Mouse (Mus musculus): Measurements from ENCODE around the gene Lars2. TPM values are rescaled to one million over a fixed set of nuclear protein-coding genes. Genes with fewer than 3 reads are reported as not detected.
"Not testable (repeated sequence)": the region's sequence is repeated elsewhere in the genome, so short reads cannot be mapped to it uniquely, and the experiment has no call there.

Lars2 gene
- polyA plus RNA-seq, 1 experiment from 2014 or later: 1,252 TPM

DNA sequence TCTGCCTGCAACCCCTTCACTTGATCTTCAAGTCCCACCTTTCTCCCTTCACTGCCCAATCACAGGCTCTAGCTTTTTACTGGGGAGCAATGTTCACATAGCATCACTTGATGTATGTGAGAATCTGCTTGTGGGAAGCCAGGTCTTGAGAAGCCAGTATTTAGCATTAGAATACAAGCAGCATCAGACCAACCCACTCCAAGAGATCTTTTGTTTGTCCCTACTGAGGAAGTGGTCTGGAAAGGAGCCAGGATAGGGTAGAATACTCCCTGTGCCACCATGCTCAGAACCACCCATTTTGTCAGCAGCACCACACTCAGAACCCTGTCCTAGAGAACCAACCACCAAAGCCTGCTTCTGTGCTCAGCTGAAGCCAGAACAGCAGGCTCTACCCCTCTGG is 64.2 kb downstream of the Lars2 start:
- H3K36me3 ChIP-seq (ENCODE audit: control insufficient read depth, insufficient read depth, low read length): peaks cover 8% of the 10 kb centered on the region; the same call in 1 of the 2 replicates
- no peaks in the 10 kb centered on the region for H3K9me3 ChIP-seq (ENCODE audit: control insufficient read depth, low read length)
- TF ChIP-seq CTCF (IDR thresholded peaks at IDR 0.05; ENCODE audit: low read depth): no peak
- TF ChIP-seq EP300 (optimal IDR thresholded peaks at IDR 0.05): no peak
- 0 out of 2 replicates have a peak, but pooled peaks cover 2% of the 10 kb centered on the region for H3K4me1 ChIP-seq (replicated peaks; ENCODE audit: control insufficient read depth, insufficient read depth)
- ATAC-seq (ENCODE audit: low FRiP score, low TSS enrichment) (no peak), DNase-seq (ENCODE audit: low spot score) (no peak)
- no peak overlapping the region for H3K4me3 ChIP-seq (ENCODE audit: low read depth, low read length)
- H3K9ac ChIP-seq (ENCODE audit: low read length): no peak overlapping the region
- no peak overlapping the region for H3K4me2 ChIP-seq (replicated peaks; ENCODE audit: low read depth)
- no peaks in the 10 kb centered on the region for H3K27me3 ChIP-seq (ENCODE audit: control insufficient read depth, insufficient read depth, low read length)
- H3K27ac ChIP-seq (replicated peaks): no peak overlapping the region

DNA sequence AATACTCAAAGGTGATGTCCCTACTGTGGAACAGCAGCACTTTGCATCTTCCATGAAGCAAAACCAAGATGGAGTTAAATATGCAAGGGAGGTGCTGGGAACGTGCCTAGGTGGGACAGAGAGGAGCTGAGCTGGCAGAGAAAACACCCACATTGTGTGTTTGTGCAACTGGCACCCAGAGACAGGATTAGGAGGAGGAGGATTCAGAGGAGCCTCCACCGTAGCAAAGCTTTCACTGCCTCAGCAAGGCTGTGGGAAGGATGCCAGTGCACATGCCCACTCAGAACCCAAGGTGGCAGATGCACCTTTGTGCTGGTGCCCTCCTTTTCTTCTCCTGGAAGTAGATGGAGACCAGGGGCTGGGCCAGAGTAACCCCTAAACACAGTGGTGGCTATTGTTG is 71.5 kb downstream of the Lars2 start:
- no peak overlapping the region for H3K4me3 ChIP-seq (ENCODE audit: low read depth, low read length)
- ATAC-seq (ENCODE audit: low FRiP score, low TSS enrichment) (no peak), DNase-seq (ENCODE audit: low spot score) (no peak)
- no peaks in the 10 kb centered on the region for H3K27me3 ChIP-seq (ENCODE audit: control insufficient read depth, insufficient read depth, low read length)
- WGBS: 69% methylated on average over 2 of the region's 2 CpGs
- H3K27ac ChIP-seq (replicated peaks): no peak overlapping the region
- no peaks in the 10 kb centered on the region for H3K9me3 ChIP-seq (ENCODE audit: control insufficient read depth, low read length)
- H3K9ac ChIP-seq (ENCODE audit: low read length): no peak overlapping the region
- peaks cover 12% of the 10 kb centered on the region; the same call in 1 of the 2 replicates for H3K36me3 ChIP-seq (ENCODE audit: control insufficient read depth, insufficient read depth, low read length)
- H3K4me2 ChIP-seq (replicated peaks; ENCODE audit: low read depth): no peak overlapping the region
- TF ChIP-seq EP300 (optimal IDR thresholded peaks at IDR 0.05) (no peak), CTCF (IDR thresholded peaks at IDR 0.05; ENCODE audit: low read depth) (no peak)
- no peaks in the 10 kb centered on the region for H3K4me1 ChIP-seq (replicated peaks; ENCODE audit: control insufficient read depth, insufficient read depth)

DNA sequence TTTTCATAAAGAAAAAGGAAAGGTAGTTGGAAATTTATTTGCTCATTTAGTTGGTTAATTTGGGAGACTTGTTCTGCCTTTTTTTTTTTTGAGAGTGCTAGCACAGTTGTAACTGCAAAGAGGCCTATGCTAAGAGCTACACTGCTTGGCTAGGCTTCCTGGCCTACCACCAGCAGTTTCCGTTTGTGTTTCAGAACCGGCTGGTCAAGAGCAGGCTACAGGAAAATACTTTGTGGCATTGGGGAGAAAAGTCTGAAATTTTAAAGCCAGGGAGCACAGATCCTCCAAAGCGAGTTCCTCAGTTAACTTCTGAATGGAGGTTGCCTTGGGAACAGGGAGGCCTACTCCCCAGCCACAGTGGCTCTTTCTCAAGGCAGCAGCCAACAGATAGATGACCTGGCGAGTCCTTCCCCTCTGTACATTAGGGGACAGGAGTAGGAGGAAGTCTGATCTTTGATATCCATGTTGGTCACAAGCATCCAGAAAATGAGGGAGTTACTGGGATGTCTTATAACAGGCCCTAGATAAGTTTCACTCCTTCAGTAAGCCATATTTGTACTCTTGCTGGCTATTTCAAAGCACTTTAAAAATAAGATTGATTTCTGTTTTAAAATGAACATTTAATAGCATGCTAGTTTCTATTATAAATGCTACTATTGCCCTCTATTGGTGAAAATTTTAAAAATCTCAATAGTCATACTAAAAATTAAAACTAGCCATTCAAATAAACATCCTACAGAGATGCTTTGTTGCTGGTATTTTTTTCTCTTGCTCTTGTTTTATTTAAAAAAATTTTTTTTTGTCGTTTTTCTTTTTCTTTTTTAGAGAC is 73.7 kb downstream of the Lars2 start:
- Histone ChIP-seq H3K27ac (replicated peaks) (no peak overlapping the region), H3K9me3 (ENCODE audit: control insufficient read depth, low read length) (no peaks in the 10 kb centered on the region), H3K9ac (ENCODE audit: low read length) (no peak overlapping the region), H3K4me3 (ENCODE audit: low read depth, low read length) (no peak overlapping the region), H3K4me2 (replicated peaks; ENCODE audit: low read depth) (no peak overlapping the region), H3K36me3 (ENCODE audit: control insufficient read depth, insufficient read depth, low read length) (0 out of 2 replicates have a peak, but pooled peaks cover 9% of the 10 kb centered on the region), H3K27me3 (ENCODE audit: control insufficient read depth, insufficient read depth, low read length) (no peaks in the 10 kb centered on the region), H3K4me1 (replicated peaks; ENCODE audit: control insufficient read depth, insufficient read depth) (no peaks in the 10 kb centered on the region)
- ATAC-seq (ENCODE audit: low FRiP score, low TSS enrichment) (no peak), DNase-seq (ENCODE audit: low spot score) (no peak)
- peak; percentile 58 for TF ChIP-seq CTCF (IDR thresholded peaks at IDR 0.05; ENCODE audit: low read depth)
- no peak for TF ChIP-seq EP300 (optimal IDR thresholded peaks at IDR 0.05)
- WGBS: 45% methylated on average over 5 of the region's 5 CpGs

DNA sequence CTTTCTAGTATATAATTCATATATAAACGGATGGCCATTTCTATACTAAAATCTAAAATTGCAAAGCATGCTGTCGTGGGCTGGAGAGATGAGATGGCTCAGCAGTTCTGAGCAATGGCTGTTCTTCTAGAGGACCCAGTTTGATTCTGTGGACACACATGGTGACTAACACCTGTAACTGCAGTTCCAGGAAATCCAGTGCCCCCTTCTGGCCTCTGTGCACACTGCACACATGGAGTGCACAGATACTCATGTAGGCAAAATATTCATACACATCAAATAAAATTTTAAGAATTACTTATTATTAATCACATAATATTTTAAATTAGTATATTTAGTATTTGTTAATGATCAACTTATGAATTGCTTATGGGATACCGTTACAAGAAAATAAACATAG is 80.4 kb downstream of the Lars2 start:
- not testable (repeated sequence) for H3K4me3 ChIP-seq (ENCODE audit: low read depth, low read length); H3K4me2 ChIP-seq (replicated peaks; ENCODE audit: low read depth); H3K9ac ChIP-seq (ENCODE audit: low read length); ATAC-seq (ENCODE audit: low FRiP score, low TSS enrichment); H3K4me1 ChIP-seq (replicated peaks; ENCODE audit: control insufficient read depth, insufficient read depth); H3K27ac ChIP-seq (replicated peaks); H3K27me3 ChIP-seq (ENCODE audit: control insufficient read depth, insufficient read depth, low read length); H3K36me3 ChIP-seq (ENCODE audit: control insufficient read depth, insufficient read depth, low read length); H3K9me3 ChIP-seq (ENCODE audit: control insufficient read depth, low read length)
- peak; percentile 36 for DNase-seq (ENCODE audit: low spot score)
- 85% methylated on average over 2 of the region's 3 CpGs for whole genome bisulfite sequencing
- TF ChIP-seq CTCF (IDR thresholded peaks at IDR 0.05; ENCODE audit: low read depth): peak; percentile 42

DNA sequence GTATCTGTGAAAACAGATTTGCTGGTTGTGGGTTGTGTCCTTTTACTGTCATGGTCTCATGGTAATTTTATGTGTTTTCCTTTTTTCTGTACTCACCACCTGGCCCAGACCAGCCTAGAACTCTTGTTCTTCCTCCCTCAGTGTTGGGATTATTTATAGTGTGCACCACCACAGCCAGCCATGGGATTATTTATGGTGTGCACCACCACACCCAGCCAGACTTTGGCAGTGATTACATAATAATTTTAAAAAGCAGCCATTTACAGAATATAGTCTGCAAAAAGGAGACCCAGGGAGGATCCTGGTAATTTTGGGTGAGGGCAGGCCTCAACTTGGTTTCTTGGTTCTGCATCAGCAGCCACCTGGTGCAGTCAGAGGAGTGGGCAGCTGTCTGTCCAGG is 81.9 kb downstream of the Lars2 start:
- ATAC-seq (ENCODE audit: low FRiP score, low TSS enrichment) (no peak), DNase-seq (ENCODE audit: low spot score) (no peak)
- H3K27me3 ChIP-seq (ENCODE audit: control insufficient read depth, insufficient read depth, low read length): no peaks in the 10 kb centered on the region

DNA sequence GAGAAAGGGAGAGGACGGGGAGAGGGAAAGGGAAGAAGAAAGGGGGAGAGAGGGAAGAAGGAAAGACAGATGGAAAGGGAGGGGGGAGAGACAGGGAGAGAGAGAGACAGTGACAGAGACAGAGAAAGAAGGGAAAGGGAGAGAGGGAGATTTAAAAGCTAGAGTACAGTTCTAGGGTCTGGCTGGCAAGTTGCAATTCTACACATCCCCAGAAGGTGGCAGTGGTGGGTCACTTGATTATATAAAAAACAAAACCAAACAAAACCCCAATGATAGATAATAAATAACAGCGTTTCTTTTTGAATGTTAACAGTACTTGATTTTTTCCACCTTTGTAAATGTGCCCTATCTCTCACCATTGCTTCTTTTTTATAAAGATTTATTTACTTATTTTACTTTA is 83.4 kb downstream of the Lars2 start:
- Histone ChIP-seq H3K9ac (ENCODE audit: low read length) (no peak overlapping the region), H3K9me3 (ENCODE audit: control insufficient read depth, low read length) (no peaks in the 10 kb centered on the region), H3K4me3 (ENCODE audit: low read depth, low read length) (no peak overlapping the region), H3K36me3 (ENCODE audit: control insufficient read depth, insufficient read depth, low read length) (no peaks in the 10 kb centered on the region), H3K4me2 (replicated peaks; ENCODE audit: low read depth) (no peak overlapping the region), H3K4me1 (replicated peaks; ENCODE audit: control insufficient read depth, insufficient read depth) (no peaks in the 10 kb centered on the region), H3K27ac (replicated peaks) (no peak overlapping the region), H3K27me3 (ENCODE audit: control insufficient read depth, insufficient read depth, low read length) (no peaks in the 10 kb centered on the region)
- ATAC-seq (ENCODE audit: low FRiP score, low TSS enrichment) (no peak), DNase-seq (ENCODE audit: low spot score) (peak; percentile 57)
- TF ChIP-seq CTCF (IDR thresholded peaks at IDR 0.05; ENCODE audit: low read depth) (peak; percentile 84), EP300 (optimal IDR thresholded peaks at IDR 0.05) (no peak)
- 24% methylated on average over 2 of the region's 2 CpGs for WGBS

More for the DNA sequence above, 81.9 kb downstream of the Lars2 start:
- H3K9ac ChIP-seq (ENCODE audit: low read length): no peak overlapping the region
- H3K36me3 ChIP-seq (ENCODE audit: control insufficient read depth, insufficient read depth, low read length): no peaks in the 10 kb centered on the region
- TF ChIP-seq EP300 (optimal IDR thresholded peaks at IDR 0.05) (no peak), CTCF (IDR thresholded peaks at IDR 0.05; ENCODE audit: low read depth) (no peak)
- no peaks in the 10 kb centered on the region for H3K9me3 ChIP-seq (ENCODE audit: control insufficient read depth, low read length)
- H3K4me1 ChIP-seq (replicated peaks; ENCODE audit: control insufficient read depth, insufficient read depth): no peaks in the 10 kb centered on the region
- no peak overlapping the region for H3K27ac ChIP-seq (replicated peaks)
- H3K4me3 ChIP-seq (ENCODE audit: low read depth, low read length): no peak overlapping the region
- no peak overlapping the region for H3K4me2 ChIP-seq (replicated peaks; ENCODE audit: low read depth)
